Mouse (Mus musculus) CH12.LX (cell line): ENCODE measurements at regions not wholly inside any gene's neighbourhood (a gene's known extent, or its start where the extent isn't known, plus 50 kb on each side); places are given as distances from the start of the nearest gene placed in this dataset.

Source experiments
- CTCF ChIP-seq, 2 experiments: IDR thresholded peaks in 1 of 2; conservative IDR thresholded peaks in 1 of 2; 2 replicates each; pipeline ENCODE4 v1.5.1; 2011 to 2012; ENCODE audit warnings: low read depth in 2 of 2, low read length in 2 of 2, improper control_type of control experiment in 1 of 2, inconsistent platforms in 1 of 2, mild to moderate bottlenecking in 1 of 2, moderate library complexity in 1 of 2
- MAX ChIP-seq: IDR thresholded peaks from 2 replicates; pipeline ENCODE4 v1.6.1; 2011; ENCODE audit warnings: low read length, improper control_type of control experiment
- MYC ChIP-seq: IDR thresholded peaks from 2 replicates; pipeline ENCODE4 v1.6.1; 2011; ENCODE audit warnings: low read depth, mild to moderate bottlenecking, improper control_type of control experiment, low read length
- SMC3 ChIP-seq: IDR thresholded peaks from 2 replicates; pipeline ENCODE4 v1.6.1; 2011; ENCODE audit warnings: low read depth, low read length, improper control_type of control experiment
- USF2 ChIP-seq: conservative IDR thresholded peaks from 2 replicates; pipeline ENCODE4 v1.6.1; 2011; ENCODE audit warnings: low read depth, low read length, improper control_type of control experiment

DNA sequence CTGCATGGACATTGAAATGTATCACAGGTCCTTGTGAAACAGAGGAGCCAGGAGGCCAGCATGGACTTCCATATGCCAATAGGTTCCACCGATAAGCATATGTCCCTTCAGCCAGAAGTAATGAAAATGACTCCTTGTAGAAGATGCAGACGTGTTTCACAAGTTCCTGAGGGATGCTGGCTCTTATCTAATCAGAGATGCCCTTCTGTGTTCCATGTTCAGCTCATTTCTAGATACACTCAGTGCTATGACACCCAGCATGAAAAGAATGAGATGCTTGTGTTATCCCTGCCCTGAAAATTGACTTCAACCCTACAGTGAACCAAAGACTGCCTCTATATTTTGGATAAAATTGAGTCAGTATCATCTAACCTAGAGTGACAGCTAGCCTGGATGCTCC is 53.8 kb upstream of the Elac2 start:
- TF ChIP-seq SMC3 (no peak), USF2 (no peak), CTCF (conservative IDR thresholded peaks at IDR 0.05 in 1 of 2, IDR thresholded peaks at IDR 0.05 in 1 of 2; ENCODE audit: low read depth in 2 of 2, low read length in 2 of 2) (no peak), MYC (no peak), MAX (no peak)
